Mouse (Mus musculus) liver, embryonic 14.5 days (tissue): ENCODE data around the gene Bud13. TPM values are rescaled to one million over a fixed set of nuclear protein-coding genes. Genes with fewer than 3 reads are reported as not detected.

Experiments used
- ATAC-seq: fragments of 200-750 bp; cut with Nextera tagmentation; 2 replicates; pipeline ENCODE4 v1.8.0; 2017; ENCODE audit warnings: moderate number of reproducible peaks, mild to moderate bottlenecking, moderate library complexity; ENCODE audit not compliant: insufficient read depth
- DNase-seq, 3 experiments: peaks; one replicate each; pipeline ENCODE4 v3.0.0-alpha.2; 2012 to 2013; ENCODE audit warnings: low read depth in 3 of 3, low spot score in 3 of 3
- H3K27ac ChIP-seq: fragments of 300-500 bp; sonication (generic); 2 replicates; pipeline ENCODE4 v1.5.1; 2014; ENCODE audit warnings: moderate library complexity, mild to moderate bottlenecking, control low read depth, inconsistent platforms
- H3K27me3 ChIP-seq: fragments of 300-500 bp; sonication (generic); 2 replicates; pipeline ENCODE4 v1.6.1; 2014; ENCODE audit warnings: mild to moderate bottlenecking, low read length, moderate library complexity; ENCODE audit not compliant: control insufficient read depth, insufficient read depth
- H3K36me3 ChIP-seq: fragments of 300-500 bp; sonication (generic); replicated peaks from 2 replicates; pipeline ENCODE4 v1.6.1; 2014; ENCODE audit warnings: low read depth; ENCODE audit not compliant: control insufficient read depth, insufficient read depth
- H3K4me1 ChIP-seq, 2 experiments: fragments of 200-500 bp in 1 of 2; fragments of 300-500 bp in 1 of 2; sonication (generic) in 1 of 2; replicated peaks; 2 replicates each; pipeline ENCODE4 v1.6.1; 2012 to 2014; ENCODE audit warnings: antibody characterized with exemption in 1 of 2, inconsistent platforms in 1 of 2, low read length in 1 of 2; ENCODE audit not compliant: control insufficient read depth in 2 of 2, insufficient read depth in 2 of 2
- H3K4me2 ChIP-seq: fragments of 300-500 bp; sonication (generic); 2 replicates; pipeline ENCODE4 v1.6.1; 2014; ENCODE audit warnings: low read depth, mild to moderate bottlenecking, control low read depth, moderate library complexity
- H3K4me3 ChIP-seq, 2 experiments: fragments of 200-500 bp in 1 of 2; fragments of 300-500 bp in 1 of 2; sonication (generic) in 1 of 2; 2 replicates each; pipeline ENCODE4 v1.5.1; 2012 to 2014; ENCODE audit warnings: low read depth in 2 of 2, low read length in 2 of 2, mild to moderate bottlenecking in 2 of 2, control low read depth in 1 of 2, inconsistent platforms in 1 of 2, moderate library complexity in 1 of 2; ENCODE audit not compliant: insufficient read depth in 1 of 2
- H3K9ac ChIP-seq: fragments of 300-500 bp; sonication (generic); replicated peaks from 2 replicates; pipeline ENCODE4 v1.6.1; 2014; ENCODE audit warnings: mild to moderate bottlenecking, control low read depth, moderate library complexity
- H3K9me3 ChIP-seq: fragments of 300-500 bp; sonication (generic); 2 replicates; pipeline ENCODE4 v1.6.1; 2016; ENCODE audit warnings: low read length, mixed read lengths; ENCODE audit not compliant: control insufficient read depth
- CTCF ChIP-seq: IDR thresholded peaks from 2 replicates; pipeline ENCODE4 v1.5.1; 2016; ENCODE audit warnings: antibody characterized with exemption, low read depth, control low read depth
- EP300 ChIP-seq: IDR thresholded peaks from 2 replicates; pipeline ENCODE4 v1.6.1; 2016; ENCODE audit warnings: antibody characterized with exemption, low read depth
- WGBS: fragments of 180-500 bp; shearing (Covaris S2); extraction: QIAGEN DNeasy Blood & Tissue Kit; methylation state at CpG from one replicate; pipeline ENCODE4 v1.1.7; 2014; ENCODE audit not compliant: insufficient replicate concordance; 5-methylcytosine and 5-hydroxymethylcytosine counted together
- polyA plus RNA-seq, 2 experiments: library from polyadenylated mRNA; depleted of rRNA in 1 of 2; stranded (reverse) in 1 of 2; unstranded in 1 of 2; fragments of >200 nt; fragmentation: Nextera tagmentation in 1 of 2; extraction: Ambion mirVana in 1 of 2; gene quantifications; 2 replicates each; pipeline versions ENCODE4 v1.2.1 to v1.2.3; 2012 to 2014

The Bud13 gene
- polyA plus RNA-seq, 2 experiments, result 4.5 to 5.5 TPM

GRCm38 (mm10) chr9:46240526-46241153 is 42.2 kb upstream of the Bud13 start, which contains the start of gene Apoa4:
Gene Apoa4, plus strand, starts transcription at chr9:46240696.
- DNase-seq (no peak), ATAC-seq (no peak)
- peaks cover 2 to 6% of the 10 kb centered on the region in 2 experiments; a peak in 3 of 4 replicates for H3K4me1 ChIP-seq
- H3K9ac ChIP-seq, result no peak within 1 kb of the TSS
- WGBS, result 53% methylated on average over 7 of the region's 7 CpGs
- TF ChIP-seq EP300 (no peak), CTCF (no peak)
- no peak within 1 kb of the TSS for H3K27ac ChIP-seq
- H3K4me3 ChIP-seq, result no peak within 1 kb of the TSS
- no peak within 1 kb of the TSS for H3K4me2 ChIP-seq
- H3K27me3 ChIP-seq, result no peaks in the 10 kb centered on the region
- no peaks in the 10 kb centered on the region for H3K36me3 ChIP-seq
- no peaks in the 10 kb centered on the region for H3K9me3 ChIP-seq

- WGBS, result 46% methylated on average over 2 of the region's 2 CpGs
- DNase-seq, result no peak
- TF ChIP-seq CTCF (no peak), EP300 (no peak)
- no peaks in the 10 kb centered on the region for H3K27me3 ChIP-seq
- H3K27ac ChIP-seq, result no peak overlapping the region
- H3K9ac ChIP-seq, result no peak overlapping the region
- no peak overlapping the region for H3K4me3 ChIP-seq
- no peak for ATAC-seq
- no peak overlapping the region for H3K4me2 ChIP-seq
- no peaks in the 10 kb centered on the region for H3K9me3 ChIP-seq
- H3K36me3 ChIP-seq, result no peaks in the 10 kb centered on the region
- H3K4me1 ChIP-seq, result no peaks in the 10 kb centered on the region; a peak in 1 of 4 replicates
Observed at GRCm38 (mm10) chr9:46241818-46242217, 41.0 kb upstream of the Bud13 start.

GRCm38 (mm10) chr9:46243122-46243521 is 39.7 kb upstream of the Bud13 start:
- no peak overlapping the region for H3K27ac ChIP-seq
- no peak overlapping the region for H3K4me3 ChIP-seq
- no peaks in the 10 kb centered on the region for H3K27me3 ChIP-seq
- WGBS, result 75% methylated on average over 4 of the region's 4 CpGs
- H3K9me3 ChIP-seq, result no peaks in the 10 kb centered on the region
- no peak for TF ChIP-seq CTCF
- no peak overlapping the region for H3K9ac ChIP-seq
- no peaks in the 10 kb centered on the region; a peak in 1 of 4 replicates for H3K4me1 ChIP-seq
- H3K4me2 ChIP-seq, result no peak overlapping the region
- ATAC-seq (no peak), DNase-seq (no peak)
- no peaks in the 10 kb centered on the region for H3K36me3 ChIP-seq

- no peak for TF ChIP-seq EP300
- no peak for TF ChIP-seq CTCF
- DNase-seq (no peak), ATAC-seq (no peak)
- no peaks in the 10 kb centered on the region for H3K9me3 ChIP-seq
- no peaks in the 10 kb centered on the region for H3K27me3 ChIP-seq
- no peaks in the 10 kb centered on the region for H3K36me3 ChIP-seq
- no peak overlapping the region for H3K4me2 ChIP-seq
- no peaks in the 10 kb centered on the region; a peak in 1 of 4 replicates for H3K4me1 ChIP-seq
- no peak overlapping the region for H3K4me3 ChIP-seq
- no peak overlapping the region for H3K27ac ChIP-seq
- 52% methylated on average over 8 of the region's 8 CpGs for WGBS
- H3K9ac ChIP-seq, result no peak overlapping the region
Observed at GRCm38 (mm10) chr9:46243584-46243983, 39.2 kb upstream of the Bud13 start.

GRCm38 (mm10) chr9:46246752-46247324 is 36.0 kb upstream of the Bud13 start:
- Histone ChIP-seq H3K4me3 (no peak overlapping the region), H3K36me3 (no peaks in the 10 kb centered on the region), H3K27ac (no peak overlapping the region), H3K9me3 (no peaks in the 10 kb centered on the region), H3K9ac (no peak overlapping the region), H3K4me1 (no peaks in the 10 kb centered on the region), H3K4me2 (peak overlapping the region; percentile 15; the same call in 1 of the 2 replicates), H3K27me3 (no peaks in the 10 kb centered on the region)
- ATAC-seq, result no peak
- TF ChIP-seq EP300 (no peak), CTCF (peak; percentile 81)
- WGBS, result 21% methylated on average over 11 of the region's 11 CpGs
- peak in 2 of 3 experiments; percentile 28 to 50 for DNase-seq
